ENCODE assay signal across 19 mouse cellular contexts in the genomic region with DNA sequence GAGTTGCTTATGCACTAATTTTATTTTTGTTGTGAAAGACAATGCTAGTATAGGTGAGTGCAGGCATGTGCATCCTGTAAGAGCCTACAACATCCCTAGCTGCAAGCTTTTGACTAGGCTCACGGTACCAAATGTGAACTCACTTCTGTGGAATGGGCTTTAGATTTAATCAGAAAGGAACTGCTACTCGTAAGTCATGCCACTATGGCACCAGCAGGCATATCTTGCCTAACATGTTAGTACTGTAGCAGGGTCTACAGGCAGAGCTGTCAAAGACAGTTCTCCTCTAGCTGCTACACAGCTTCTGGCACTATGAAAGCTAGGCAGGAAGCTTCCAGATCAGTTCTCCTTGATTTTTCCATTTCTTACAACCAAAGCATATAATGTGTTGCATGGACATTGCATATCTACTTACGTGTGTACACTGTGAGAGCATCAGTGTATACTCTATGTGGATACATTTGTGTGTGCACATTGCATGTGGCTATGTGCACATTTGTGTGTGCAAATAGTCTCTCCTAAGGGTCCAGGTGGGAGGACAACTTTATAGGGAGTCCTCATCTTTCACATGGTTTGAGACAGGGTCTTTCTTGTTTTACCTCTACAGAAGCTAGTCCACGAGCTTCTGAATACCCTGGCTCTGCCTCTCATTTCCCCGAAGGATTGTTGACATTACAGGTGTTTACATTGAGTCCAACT.
"Had no signal": no experiment of that assay in that cellular context is flagged by ENCODE, and none has a peak within 500 bp of the region (broad histone marks: within the 10 kb centered on the region; RNA-seq: fewer than 3 reads in every experiment).

No protein-coding gene starts in this region.

- H3K9me3 ChIP-seq: liver, embryonic 13.5 days; liver, embryonic 15.5 days; midbrain, embryonic 13.5 days; neural tube, embryonic 13.5 days; neural tube, embryonic 15.5 days had no signal

- H3K9ac ChIP-seq: liver, embryonic 13.5 days; liver, embryonic 15.5 days; lung, embryonic 14.5 days; midbrain, embryonic 13.5 days; neural tube, embryonic 13.5 days; neural tube, embryonic 15.5 days had no signal

- ATAC-seq: midbrain, embryonic 13.5 days; midbrain, embryonic 16.5 days had no signal

- H3K4me1 ChIP-seq: midbrain, embryonic 10.5 days; midbrain, embryonic 13.5 days; neural tube, embryonic 13.5 days; neural tube, embryonic 15.5 days had no signal

- H3K27me3 ChIP-seq: liver, embryonic 13.5 days; liver, embryonic 15.5 days; midbrain, embryonic 13.5 days; neural tube, embryonic 13.5 days; neural tube, embryonic 15.5 days had no signal

- H3K4me3 ChIP-seq: liver, embryonic 13.5 days; liver, embryonic 15.5 days; midbrain, embryonic 10.5 days; midbrain, embryonic 13.5 days; neural tube, embryonic 13.5 days; neural tube, embryonic 15.5 days had no signal

- H3K27ac ChIP-seq: liver, embryonic 13.5 days; liver, embryonic 15.5 days; midbrain, embryonic 10.5 days; midbrain, embryonic 13.5 days; neural tube, embryonic 13.5 days; neural tube, embryonic 15.5 days had no signal

- H3K4me2 ChIP-seq: liver, embryonic 13.5 days; liver, embryonic 15.5 days; lung, embryonic 14.5 days; midbrain, embryonic 13.5 days; neural tube, embryonic 13.5 days; neural tube, embryonic 15.5 days had no signal

- DNase-seq: liver, embryonic 13.5 days; lung, adult 18-20 months; lung, embryonic 14.5 days; lung, postnatal 10 days; lung, postnatal 4 days; retina, postnatal 1 day; right cerebral cortex, adult 18-20 months; right cerebral cortex, postnatal 25 days; right cerebral cortex, postnatal 4 days; spleen, adult 18-20 months; thymus, adult 18-20 months; thymus, postnatal 14 days; thymus, postnatal 36 days had no signal
